Mouse (Mus musculus): Measurements from ENCODE around the gene Gm20388.

DNA sequence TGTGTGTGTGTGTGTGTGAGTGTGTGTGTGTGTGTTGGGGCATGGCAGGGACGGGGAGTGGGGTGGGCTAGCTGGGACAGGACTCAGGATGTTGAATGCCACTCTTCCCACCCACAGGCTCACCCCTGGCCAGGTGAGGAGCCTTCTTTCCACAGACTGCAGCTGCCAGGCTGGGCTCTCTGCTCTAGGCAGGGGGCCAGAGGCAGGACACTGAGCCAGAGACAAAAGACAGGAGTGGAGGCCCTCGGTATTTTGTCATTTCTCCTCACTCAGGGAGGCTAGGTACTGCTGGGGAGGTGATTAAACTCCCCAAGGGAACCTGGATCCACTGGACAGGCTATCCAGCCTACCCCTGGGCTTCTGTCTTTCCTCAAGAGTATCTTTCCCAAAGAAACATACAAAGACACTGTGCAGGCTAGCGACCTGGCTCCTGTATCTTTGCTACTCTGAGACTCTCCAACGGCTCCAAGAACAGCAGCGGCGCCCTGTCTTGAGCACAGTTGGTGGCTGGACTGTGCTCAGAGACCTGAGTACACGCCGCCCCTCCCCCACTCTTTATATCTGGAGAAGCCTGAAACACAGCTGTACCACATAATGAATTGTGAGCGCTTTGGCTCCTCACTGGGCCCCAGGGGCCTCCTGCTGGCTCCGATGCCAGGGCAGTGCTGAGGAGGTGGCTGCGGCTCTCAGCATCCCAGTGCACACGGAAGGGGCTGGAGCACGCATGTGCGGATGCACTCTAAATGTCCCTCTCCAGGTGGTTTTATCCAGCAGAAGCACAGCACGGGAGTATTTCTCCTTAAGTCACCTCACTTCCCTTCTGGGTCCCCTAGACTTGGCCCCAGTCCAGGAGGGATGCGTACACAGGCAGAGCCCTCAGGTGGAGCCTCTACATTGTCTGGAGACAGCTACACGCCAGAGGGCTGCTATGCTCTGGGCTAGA, 274.5 kb downstream of the Gm20388 start:
- no peak for TF ChIP-seq ZC3H11A (IDR thresholded peaks at IDR 0.05; ENCODE audit: borderline replicate concordance, low read depth, low read length)
- TF ChIP-seq CHD2 (IDR thresholded peaks at IDR 0.05; ENCODE audit: low read depth, low read length), result no peak
- no peak for TF ChIP-seq ZNF384 (IDR thresholded peaks at IDR 0.05; ENCODE audit: low read depth, low read length)
- no peak for TF ChIP-seq HCFC1 (IDR thresholded peaks at IDR 0.05; ENCODE audit: borderline replicate concordance, insufficient read depth, low read length)
